Mouse (Mus musculus) adrenal gland (tissue): Measurements from ENCODE around the gene Daglb.

Experiments used
- intact Hi-C: fragments of 180-260 bp; cut with DNase I; formaldehyde crosslinking; loops from one replicate; pipeline ENCODE4 v1.15.1; 2025
- long read RNA-seq, 2 experiments: library from polyadenylated mRNA; unstranded; transcript quantifications; one replicate each; pipeline ENCODE4 v2.0.0; 2020; ENCODE audit warnings: borderline replicate concordance in 1 of 2; ENCODE audit not compliant: insufficient replicate concordance in 1 of 2

Gene Daglb
- long read RNA-seq, experiment 1, full-length matches to known transcripts = 14 of 21 reads
- long read RNA-seq, experiment 1, partial matches to known transcripts = 1 of 21 reads
- long read RNA-seq, experiment 1, other reads (novel, unspliced or antisense) = 6 of 21 reads
- long read RNA-seq, experiment 2, full-length matches to known transcripts = 11 of 23 reads
- long read RNA-seq, experiment 2, partial matches to known transcripts = 6 of 23 reads
- long read RNA-seq, experiment 2, other reads (novel, unspliced or antisense) = 6 of 23 reads

GRCm38 (mm10) chr5:143464100-143464756 is at the start of gene Daglb:
Gene Daglb, plus strand, starts transcription at chr5:143464584.
- intact Hi-C loops = loop anchor here (5.0 kb wide), 1 partner anchor 63 kb away; the partner anchor contains the start of gene Rac1

- intact Hi-C loops = loop anchor here (5.0 kb wide), 2 partner anchors 44 to 84 kb away; no protein-coding TSS in a partner anchor
Measured at GRCm38 (mm10) chr5:143421484-143421883, 42.9 kb upstream of the Daglb start.

GRCm38 (mm10) chr5:143422990-143423389 is 41.4 kb upstream of the Daglb start:
- intact Hi-C loops = loop anchor here (5.0 kb wide), 2 partner anchors 46 to 86 kb away; no protein-coding TSS in a partner anchor

- intact Hi-C loops = loop anchor here (5.0 kb wide), 2 partner anchors 47 to 87 kb away; no protein-coding TSS in a partner anchor
Measured at GRCm38 (mm10) chr5:143423899-143424519, 40.4 kb upstream of the Daglb start.

GRCm38 (mm10) chr5:143434421-143434820 is 30.0 kb upstream of the Daglb start:
- intact Hi-C loops = no loop called here

- intact Hi-C loops = no loop called here
Measured at GRCm38 (mm10) chr5:143441298-143441697, 23.1 kb upstream of the Daglb start.

- intact Hi-C loops = no loop called here
Measured at GRCm38 (mm10) chr5:143441753-143442152, 22.6 kb upstream of the Daglb start.

- intact Hi-C loops = loop anchor here (5.0 kb wide), 1 partner anchor 64 kb away; the partner anchor contains the start of gene Rac1
Measured at GRCm38 (mm10) chr5:143463671-143464070, 713 bp upstream of the Daglb start.

- intact Hi-C loops = loop anchor here (5.0 kb wide), 1 partner anchor 63 kb away; the partner anchor contains the start of gene Rac1
Measured at GRCm38 (mm10) chr5:143464757-143465118, 354 bp downstream of the Daglb start.

- intact Hi-C loops = no loop called here
Measured at GRCm38 (mm10) chr5:143465156-143466085, 1.0 kb downstream of the Daglb start.

- intact Hi-C loops = no loop called here
Measured at GRCm38 (mm10) chr5:143466891-143467669, 2.7 kb downstream of the Daglb start.

GRCm38 (mm10) chr5:143467931-143468330 is 3.5 kb downstream of the Daglb start:
- intact Hi-C loops = no loop called here

- intact Hi-C loops = no loop called here
Measured at GRCm38 (mm10) chr5:143469628-143470027, 5.2 kb downstream of the Daglb start.

GRCm38 (mm10) chr5:143470421-143471164 is 6.2 kb downstream of the Daglb start:
- intact Hi-C loops = no loop called here

- intact Hi-C loops = no loop called here
Measured at GRCm38 (mm10) chr5:143471165-143471546, 6.8 kb downstream of the Daglb start.

- intact Hi-C loops = no loop called here
Measured at GRCm38 (mm10) chr5:143471953-143472618, 7.7 kb downstream of the Daglb start.

GRCm38 (mm10) chr5:143475153-143475844 is 10.9 kb downstream of the Daglb start:
- intact Hi-C loops = no loop called here

GRCm38 (mm10) chr5:143476013-143476412 is 11.6 kb downstream of the Daglb start:
- intact Hi-C loops = no loop called here
